Mouse (Mus musculus): Measurements from ENCODE around the gene Rabep2.

DNA sequence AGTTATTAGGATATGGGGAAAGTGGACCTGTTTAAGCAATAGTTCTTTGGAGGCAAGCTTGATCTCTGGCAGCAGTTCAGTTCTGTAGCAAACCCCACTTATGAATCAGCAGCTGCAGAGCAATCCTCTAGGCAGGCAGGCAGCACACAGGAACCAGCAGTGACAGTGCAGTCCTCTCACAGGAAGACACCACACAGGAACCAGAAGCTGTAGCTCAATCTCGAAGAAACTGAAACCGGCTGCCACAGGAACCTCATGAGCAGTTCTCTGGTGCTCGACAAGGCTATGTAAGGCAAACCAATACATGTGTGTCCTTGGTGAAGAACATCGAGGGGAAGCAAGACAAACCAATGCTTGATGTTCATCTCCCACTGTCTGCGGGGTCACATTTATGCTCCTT, 6.8 kb upstream of the Rabep2 start:
- TF ChIP-seq CTCF (IDR thresholded peaks at IDR 0.05; ENCODE audit: borderline replicate concordance, insufficient read depth, low read length), result no peak
- TF ChIP-seq POLR2A (IDR thresholded peaks at IDR 0.05; ENCODE audit: low read depth, low read length), result no peak

Measured in embryonic fibroblast, embryonic 13.5 days (primary cell).